Mouse (Mus musculus): Measurements from ENCODE around the gene Adsl.
"Not testable (repeated sequence)": the region's sequence is repeated elsewhere in the genome, so short reads cannot be mapped to it uniquely, and the experiment has no call there.

The Adsl gene

DNA sequence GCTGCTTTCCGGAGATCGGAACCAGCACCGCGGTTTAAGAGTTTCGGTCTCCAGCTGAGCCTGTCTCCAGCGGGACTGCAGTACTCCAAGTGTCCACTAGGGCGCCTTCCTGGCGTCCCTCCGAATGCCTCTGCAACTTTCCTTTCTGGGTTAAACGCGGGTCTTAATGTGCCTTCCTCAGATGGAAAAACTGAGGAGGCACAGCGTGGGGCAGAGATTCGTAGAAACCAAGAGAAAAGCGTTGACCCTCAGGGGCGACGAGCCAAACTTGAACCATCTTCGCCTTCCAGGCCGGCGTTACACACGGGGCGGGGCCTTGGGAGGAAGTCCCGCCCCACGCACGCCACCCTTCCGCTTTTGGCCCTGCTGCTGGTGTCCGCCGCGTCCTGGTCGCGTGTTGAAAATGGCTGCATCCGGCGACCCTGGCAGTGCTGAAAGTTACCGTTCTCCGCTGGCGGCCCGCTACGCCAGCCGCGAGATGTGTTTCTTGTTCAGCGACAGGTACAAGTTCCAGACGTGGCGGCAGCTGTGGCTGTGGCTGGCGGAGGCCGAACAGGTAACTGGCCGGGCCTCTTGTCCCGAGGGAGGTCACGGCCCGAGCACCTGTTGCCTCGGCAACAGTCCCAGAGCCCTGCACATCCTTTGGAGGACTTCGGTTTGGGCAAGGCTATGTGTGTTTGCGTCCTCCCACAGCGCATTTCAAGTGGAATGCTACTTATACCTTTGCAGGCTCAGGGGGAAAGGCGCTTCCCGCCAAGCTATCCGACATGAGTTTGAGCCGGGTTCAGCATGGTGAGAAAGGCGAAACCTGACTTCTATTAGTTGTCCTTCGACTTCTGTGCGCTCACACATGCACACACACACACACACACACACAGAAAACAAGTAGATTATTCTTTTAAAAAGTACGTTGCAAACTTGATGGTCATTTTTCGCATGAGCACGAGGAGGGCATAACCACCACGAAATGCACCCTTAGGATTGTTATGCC is at the start of gene Adsl:
Adsl (plus strand) TSS at position 346 of the 991 bp plus-strand sequence.
- peak; percentile 68 to 74 for DNase-seq

DNA sequence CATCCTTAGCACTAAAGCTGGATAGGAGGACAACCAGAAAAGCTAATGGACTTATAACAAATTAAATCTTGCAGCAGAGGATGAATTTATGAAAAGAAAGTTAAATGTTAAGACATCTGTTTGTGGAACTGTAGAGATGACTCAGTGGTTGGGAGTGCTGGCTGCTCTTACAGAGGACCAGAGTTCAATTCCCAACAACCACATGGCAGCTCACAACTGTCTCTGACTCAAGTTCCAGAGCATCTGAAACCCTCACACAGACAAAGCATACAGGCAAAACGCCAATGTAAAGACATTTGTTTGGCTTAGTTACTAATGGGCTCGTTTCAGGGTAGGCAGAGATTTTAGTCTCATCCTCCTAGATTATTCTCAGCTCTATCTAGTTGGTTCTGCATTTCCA is 48.5 kb upstream of the Adsl start:
- DNase-seq: no peak

DNA sequence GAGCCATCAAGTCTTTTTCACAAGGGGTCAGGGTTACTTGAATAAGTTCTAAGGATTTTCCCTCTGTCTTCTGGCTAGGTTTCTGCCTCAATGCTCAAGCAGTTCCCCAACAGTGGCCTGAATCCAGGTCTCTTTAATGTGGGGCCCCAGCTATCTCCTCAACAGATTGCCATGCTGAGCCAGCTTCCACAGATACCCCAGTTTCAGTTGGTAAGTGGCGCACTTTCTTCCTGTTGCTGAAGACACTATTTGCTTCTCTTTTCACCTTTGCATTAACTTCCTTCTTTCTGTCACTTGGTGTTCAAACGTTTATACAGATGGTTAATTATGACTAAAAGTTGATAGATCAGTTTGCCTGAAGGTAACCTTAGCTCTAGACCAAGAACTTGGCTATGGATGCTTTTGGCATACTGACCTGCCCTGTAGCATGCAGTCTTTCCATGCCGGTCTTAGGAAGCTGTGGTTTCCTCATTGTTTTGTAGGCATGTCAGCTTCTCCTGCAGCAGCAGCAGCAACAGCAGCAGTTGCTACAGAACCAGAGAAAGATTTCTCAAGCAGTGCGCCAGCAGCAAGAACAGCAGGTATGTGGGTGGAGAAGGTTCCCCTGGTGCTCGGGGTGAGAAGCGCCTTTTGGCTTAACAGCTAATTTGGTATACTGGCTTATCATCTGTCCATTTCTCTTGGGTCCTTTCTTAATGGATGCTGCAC is 46.3 kb upstream of the Adsl start:
- DNase-seq: no peak

DNA sequence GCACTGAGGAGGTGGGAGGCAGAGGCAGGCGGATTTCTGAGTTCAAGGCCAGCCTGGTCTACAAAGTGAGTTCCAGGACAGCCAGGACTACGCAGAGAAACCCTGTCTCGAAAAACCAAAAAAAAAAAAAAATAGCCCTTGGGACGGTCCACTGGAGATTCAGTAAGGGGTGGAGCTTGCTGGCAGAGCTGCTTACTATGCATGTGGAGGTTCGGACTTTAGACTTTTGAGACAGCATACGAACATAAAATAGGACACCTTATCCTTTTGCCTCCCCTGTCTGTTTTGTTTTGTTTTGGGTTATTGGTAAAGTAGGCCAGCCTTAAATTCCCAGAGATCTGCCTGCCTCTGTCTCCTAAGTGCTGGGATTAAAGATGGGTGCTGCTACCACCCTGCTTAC is 43.5 kb upstream of the Adsl start:
- DNase-seq: not testable (repeated sequence)

DNA sequence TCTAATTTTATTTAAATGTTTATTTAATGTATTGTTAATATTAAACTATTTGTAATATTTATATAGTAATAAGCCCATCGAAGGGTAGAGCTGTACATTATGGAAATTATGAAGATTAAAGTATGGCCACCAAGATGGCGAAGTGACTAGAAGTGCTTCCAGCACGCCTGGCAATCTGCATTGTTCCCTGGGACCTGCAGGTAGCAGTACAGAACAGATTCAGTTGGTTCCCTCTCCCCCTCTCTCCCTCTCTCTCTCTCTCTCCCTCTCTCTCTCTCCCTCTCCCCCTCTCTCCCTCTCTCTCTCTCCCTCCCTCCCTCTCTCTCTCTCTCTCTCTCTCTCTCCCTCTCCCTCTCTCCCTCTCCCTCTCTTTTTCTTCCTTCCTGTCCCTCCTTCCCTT is 38.1 kb upstream of the Adsl start:
- DNase-seq: no peak

DNA sequence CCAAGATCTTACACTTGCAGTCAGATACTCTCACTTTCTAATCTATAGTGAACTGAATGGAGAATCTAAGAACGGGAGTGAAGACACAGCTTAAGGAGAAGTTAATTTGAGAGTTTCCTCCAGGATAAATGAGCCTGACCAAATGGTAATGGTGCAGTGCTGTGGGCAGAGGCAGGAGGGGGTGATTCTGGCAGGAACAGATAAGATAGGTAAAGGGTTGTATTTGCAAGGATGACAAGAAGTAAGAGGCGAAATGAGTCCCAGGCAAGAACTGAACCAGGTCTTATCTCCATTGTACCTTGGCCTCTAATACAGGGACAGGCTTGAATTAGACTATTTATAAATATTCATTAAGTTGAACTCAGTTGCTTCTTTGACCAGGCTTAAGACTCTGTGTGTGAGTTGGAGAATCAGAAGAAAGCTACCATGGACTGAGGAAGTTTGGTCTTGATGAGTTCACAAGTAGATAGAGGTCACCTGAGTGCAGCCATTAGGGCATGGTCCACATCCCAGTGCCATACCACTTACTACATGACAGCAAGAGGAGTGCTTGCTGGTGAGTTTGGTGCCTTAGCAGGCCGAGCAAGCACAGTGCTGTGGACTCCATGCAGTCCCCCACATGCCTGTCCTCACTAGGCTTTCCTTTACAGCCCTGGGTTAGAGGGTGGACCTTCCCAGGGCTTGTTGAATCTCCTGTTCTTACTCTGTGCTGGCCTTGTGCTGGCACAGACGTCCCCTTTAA is 37.3 kb upstream of the Adsl start:
- DNase-seq: no peak

DNA sequence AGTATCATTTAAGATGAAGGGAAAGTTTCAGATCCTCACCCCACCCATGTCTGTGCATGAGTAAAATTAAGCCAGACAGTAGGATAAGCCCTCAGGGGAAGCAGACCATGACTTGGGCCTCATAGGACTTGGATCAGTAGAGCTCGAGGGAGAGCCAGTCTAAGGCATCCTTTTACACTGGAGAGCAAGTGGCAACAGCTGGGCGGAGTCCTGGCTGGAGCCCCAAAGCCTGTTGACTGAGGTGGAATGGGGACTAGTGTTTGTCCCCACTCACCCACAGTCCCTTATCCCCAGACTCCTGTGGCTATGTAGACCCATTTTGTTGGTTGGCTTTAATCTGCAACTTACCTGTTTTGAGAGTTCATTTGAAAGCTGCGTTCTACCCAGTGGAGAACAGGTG is 36.1 kb upstream of the Adsl start:
- DNase-seq: no peak

DNA sequence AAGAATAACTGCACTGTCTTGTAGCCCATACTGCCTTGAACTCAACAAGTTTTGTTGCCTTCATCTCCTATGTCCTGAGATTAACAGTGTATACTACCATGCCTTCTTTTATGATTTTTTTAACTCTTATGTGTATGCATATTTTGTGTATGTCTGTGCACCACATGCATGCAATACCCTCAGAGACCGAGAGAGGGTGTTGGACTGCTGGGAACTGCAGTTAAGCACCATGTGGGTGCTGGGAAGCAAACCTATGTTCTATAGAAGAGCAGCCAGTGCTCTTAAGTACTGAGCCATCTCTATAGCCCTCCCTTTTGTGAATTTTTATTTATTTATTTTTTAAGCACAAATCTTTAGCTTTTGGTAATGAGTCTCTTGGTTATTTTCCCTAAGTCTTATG is 34.5 kb upstream of the Adsl start:
- no peak for DNase-seq

DNA sequence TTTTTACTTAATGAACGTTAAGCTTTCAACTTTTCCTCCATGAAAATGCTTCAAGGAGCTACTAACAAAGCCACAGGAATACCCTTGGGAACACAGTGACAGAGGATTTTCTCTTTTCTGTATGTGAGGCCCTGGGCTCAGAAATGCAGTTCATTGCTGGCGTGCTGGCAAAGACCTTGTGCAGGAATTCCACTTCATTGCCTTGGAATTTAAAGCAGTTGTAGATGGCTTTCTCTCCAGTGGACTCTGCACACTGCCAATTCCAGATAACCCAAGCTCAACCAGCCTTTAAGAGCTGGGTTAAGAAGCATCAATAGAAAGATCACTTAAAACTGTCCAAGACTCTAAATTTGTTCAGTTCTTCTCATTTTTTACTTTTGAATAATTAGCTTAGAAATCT is 32.4 kb upstream of the Adsl start:
- DNase-seq: no peak

DNA sequence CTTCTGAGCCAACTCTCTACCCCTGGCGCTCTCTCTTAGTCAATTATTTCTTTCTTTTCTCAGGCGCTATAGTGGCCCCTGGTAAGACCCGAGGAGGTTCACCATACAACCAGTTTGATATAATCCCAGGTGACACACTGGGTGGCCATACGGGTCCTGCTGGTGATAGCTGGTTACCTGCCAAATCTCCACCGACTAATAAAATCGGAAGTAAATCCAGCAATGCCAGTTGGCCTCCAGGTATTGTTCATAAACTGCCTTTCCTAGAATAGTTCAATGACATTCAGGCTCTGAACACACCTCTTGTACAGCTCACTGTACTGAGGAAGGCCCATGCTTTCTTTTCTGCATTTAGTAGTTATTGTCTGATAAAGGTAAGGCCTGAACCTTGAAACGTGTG is 31.7 kb upstream of the Adsl start:
- no peak for DNase-seq

DNA sequence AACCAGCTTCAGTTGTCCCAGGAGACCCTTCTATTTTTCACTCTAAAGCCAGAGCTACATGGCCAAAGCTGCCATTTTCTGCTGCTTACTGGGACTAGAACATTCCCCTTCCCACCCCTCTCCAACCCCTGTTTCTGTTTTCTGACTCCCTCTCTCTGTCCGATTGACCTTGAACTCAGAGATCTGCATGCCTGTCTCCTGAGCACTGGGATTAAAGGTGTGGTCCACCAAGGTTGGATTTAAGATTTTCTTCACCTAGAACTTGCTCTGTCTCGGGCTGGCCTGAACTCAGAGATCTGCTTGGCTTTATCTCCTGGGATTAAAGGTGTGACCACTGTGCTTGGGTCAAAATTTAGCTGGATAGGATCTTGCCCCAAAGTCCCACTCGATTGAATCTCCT is 27.9 kb upstream of the Adsl start:
- no peak for DNase-seq

DNA sequence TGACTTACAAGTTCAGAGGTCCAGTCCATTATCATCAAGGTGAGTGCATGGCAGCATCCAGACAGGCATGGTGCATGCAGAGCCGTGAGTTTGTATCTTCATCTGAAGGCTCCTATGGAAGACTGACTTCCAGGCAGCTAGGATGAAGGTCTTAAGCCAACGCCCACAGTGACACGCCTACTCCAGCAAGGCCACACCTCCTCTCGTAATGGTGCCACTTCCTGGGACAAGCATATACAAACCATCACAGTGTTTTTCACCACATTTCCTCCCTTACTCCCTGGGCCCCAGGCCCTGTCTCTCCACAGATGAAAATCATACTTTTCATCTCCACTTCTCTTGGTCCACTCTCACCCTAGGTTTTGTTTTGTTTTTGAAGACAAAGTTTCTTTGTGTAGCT is 26.5 kb upstream of the Adsl start:
- DNase-seq: no peak

DNA sequence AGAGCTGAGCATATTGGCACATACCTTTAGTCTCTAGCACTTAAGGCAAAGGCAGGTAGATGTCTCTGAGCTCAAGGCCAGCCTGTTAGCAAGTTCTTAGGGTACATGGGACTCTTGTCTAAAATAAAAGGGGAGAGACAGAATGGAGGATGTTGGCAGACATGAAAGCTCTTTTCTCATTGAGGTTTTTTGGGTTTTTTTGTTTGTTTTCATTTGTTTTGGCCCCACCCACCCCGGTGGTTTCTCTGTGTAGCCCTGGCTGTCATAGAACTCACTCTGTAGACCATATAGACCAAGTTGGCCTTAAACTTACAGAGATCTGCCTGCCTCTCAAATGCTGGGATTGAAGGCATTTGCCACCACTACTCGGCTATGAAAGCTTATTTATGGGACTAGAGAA is 24.1 kb upstream of the Adsl start:
- DNase-seq: no peak

DNA sequence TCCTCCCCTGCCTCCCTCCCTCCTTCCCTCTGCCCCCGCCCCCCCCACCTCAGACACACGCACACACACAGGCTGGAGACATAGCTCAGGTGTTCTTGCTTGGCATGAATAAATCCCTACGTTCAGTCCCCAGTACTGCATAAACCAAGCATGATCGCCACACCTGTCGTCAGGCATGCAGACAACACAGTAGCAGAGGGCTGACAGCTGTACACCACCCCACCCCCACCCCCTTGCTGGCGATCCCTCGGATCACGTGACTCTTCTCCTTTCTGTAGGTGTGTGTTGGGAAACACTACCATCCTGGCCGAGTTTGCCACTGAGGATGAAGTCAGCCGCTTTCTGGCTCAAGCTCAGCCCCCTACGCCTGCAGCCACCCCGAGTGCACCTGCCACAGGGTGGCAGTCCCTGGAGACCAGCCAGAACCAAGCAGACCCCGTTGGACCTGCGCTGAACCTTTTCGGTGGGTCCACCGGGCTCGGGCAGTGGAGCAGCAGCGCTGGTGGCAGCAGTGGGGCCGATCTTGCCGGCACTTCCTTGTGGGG is 19.4 kb upstream of the Adsl start:
- peak; percentile 25 to 39 for DNase-seq

DNA sequence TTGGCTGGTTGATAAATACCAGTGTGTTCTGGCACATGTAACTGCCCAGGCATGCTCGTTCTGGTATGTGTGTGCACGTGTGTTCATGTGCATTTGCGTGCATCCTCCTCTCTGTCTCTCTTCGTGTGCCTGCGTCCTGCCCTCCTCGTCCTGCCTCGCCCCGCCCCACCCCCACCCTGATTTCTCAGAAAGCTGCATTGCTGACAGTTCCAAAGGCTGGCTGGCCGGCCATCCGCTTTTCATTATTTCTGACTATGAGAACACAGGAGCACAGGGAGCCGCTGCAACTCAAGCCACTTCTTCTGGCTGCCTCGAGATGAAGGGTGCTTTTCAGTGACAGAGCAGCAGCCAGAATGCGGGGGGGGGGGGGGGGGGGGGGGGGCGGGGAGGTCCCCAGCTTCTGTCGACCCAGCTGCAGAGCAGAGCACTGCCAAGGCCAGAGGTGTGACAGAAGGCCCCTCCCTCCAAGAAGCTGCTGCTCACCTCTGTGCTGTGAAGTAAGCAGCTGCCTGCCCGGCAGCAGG is 18.2 kb upstream of the Adsl start:
- peak; percentile 52 to 75 for DNase-seq

DNA sequence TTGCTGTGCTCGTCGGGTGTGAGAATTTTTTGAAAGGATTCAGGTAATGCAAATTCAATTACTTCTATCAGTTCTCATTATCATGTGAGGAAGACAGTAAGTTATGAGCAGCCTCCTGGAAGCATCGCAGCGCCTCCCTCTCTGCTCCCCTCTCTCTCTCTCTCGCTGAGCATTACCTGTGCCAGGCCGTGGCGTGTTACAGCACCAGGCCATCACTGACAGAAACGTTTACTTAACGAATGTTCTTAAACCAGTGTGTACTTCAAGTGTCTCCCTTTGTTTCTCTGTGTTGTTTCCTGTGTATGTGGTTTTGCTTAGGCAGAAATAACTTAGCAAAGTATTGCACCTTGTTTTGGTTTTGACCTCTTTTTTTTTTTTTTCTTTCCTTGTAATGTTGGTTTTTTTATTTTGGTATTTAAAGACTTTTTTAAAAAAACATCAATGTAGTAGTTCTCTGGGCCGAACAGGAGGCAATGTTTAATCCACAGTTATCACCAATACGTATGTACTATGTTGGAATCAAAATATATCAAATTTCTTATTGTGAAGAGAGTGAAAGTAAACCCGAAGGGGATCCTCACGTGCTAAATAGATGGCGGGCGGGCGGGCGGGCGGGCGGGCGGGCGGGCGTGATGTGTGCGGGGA is 17.5 kb upstream of the Adsl start:
- peak; percentile 27 to 63 for DNase-seq

DNA sequence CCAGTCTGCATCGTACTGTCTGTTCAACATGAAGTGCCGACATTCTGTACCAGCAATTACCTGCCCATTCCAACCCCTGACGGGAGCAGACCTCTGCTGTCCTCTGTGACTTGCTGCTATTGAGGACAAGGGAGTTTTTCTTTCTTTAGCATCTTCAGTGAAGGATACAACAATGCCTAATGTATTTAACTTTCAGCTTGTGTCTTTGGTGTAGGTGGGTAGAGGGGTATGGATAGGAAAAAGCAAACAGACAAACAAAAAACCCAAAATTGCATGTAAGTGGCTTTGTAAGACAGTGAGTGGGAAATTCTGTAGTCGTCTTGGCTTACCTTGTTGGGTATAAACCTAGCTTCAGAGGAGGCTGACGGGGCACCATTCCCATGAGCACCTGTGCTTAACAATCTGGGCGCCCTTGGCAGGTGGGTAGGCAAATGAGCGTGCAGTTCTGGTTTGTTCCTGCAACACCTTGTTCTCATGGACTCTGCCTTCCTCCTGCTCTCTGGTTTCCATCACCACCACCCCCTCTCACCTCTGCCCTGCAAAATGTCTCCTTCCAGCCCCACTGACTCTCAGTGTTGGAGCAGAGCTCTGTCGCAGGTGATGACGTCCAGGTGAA is 16.8 kb upstream of the Adsl start:
- peak in 1 of 2 experiments; percentile 43 for DNase-seq

DNA sequence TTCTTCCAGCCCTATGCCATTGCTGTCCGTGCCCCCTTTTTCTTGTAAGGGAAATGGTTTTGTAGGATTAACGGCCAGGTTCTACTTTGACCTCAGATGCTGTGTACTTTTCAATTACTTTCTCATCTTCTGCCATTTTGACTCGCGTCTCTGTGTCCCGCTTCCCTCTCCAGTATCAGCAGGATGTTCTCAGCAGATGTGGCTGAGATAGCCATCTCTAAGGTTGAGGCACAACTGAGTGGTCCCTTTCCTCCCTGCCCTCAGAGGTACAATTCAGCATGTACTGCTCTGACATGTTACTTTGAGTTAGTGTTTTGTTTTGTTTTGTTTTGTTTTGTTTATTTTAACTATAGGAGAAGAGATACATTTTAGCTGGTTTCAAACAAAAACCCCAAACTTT is 13.4 kb upstream of the Adsl start:
- no peak for DNase-seq

DNA sequence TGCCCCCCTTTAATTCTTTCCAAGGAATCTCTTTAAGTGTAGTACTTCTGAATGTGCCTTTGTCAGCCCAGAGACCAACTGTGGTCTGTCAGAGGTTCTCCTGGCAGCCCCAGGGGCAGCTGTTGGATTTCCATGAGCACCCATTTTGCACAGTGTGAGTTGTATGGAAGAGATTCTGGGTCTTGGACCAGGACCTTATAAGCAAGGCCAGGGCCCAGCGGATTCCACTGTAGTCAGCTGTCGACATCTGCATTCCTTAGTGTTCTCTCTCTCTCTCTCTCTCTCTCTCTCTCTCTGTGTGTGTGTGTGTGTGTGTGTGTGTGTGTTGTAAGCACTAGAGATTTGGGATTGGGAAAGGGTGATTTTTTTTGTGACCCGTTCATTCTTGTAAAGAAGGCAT is 11.6 kb upstream of the Adsl start:
- no peak for DNase-seq

DNA sequence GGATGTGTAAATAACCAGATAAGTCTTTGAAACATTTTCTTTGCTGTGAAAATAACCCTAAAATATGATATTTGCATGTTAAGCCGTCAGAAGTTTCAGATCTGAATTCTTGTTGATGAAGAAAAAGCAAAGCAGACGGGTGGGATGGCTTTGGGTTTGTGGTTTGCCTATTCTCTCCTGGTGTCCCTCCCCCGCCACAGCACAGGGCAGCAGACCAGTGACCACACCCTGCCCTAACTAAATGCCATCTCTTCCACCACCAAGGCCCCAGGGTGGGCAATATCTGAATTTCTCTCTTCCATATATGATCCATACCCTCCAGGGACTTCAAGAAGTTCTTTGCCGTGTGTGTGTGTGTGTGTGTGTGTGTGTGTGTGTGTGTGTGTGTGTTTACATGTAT is 9.7 kb upstream of the Adsl start:
- DNase-seq: no peak

DNA sequence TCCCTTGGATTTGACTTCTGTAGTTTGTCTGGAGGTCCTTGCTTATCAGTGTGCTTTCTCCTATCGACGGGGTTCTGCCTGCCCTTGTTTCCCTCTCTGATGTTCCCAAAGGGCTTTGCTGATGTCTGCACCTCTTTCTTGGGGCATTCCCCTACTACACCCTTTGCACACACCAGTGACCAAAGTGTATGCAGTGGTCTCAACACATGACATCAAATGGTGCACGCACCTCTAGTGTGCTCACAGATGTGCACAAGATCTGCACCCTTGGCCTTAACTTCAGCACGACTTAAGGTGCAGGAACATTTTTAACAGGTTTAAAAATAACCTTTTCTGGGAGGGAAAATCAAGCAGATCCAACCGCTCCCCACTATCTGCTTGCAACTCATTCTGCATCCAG is 8.9 kb upstream of the Adsl start:
- DNase-seq: no peak

Measured in thymus, adult 18-20 months (tissue).